Mouse (Mus musculus) C2C12 (cell line): ENCODE results near the gene Enthd1.

Experiments used
- CEBPB ChIP-seq: IDR thresholded peaks from one replicate; pipeline ENCODE4 v1.6.1; 2011; ENCODE audit warnings: low read depth, mild to moderate bottlenecking, control low read depth, moderate library complexity
- CTCF ChIP-seq: IDR thresholded peaks from one replicate; pipeline ENCODE4 v1.5.1; 2011; ENCODE audit not compliant: control insufficient read depth, insufficient read depth, insufficient read length
- MAX ChIP-seq: IDR thresholded peaks from one replicate; pipeline ENCODE4 v1.6.1; 2011; ENCODE audit warnings: mild to moderate bottlenecking, control low read depth
- MYOG ChIP-seq: IDR thresholded peaks from one replicate; pipeline ENCODE4 v1.6.1; 2011; ENCODE audit not compliant: control insufficient read depth, insufficient read length; ENCODE audit errors: extremely low read depth
- USF1 ChIP-seq: IDR thresholded peaks from one replicate; pipeline ENCODE4 v1.6.1; 2011; ENCODE audit warnings: low read depth, mild to moderate bottlenecking, control low read depth, moderate library complexity

- TF ChIP-seq CTCF: no peak
- no peak for TF ChIP-seq MAX
- no peak for TF ChIP-seq USF1
- no peak for TF ChIP-seq MYOG
- no peak for TF ChIP-seq CEBPB
Measured at GRCm38 (mm10) chr15:80557745-80558144, 7.2 kb downstream of the Enthd1 start.
